In the genomic region with DNA sequence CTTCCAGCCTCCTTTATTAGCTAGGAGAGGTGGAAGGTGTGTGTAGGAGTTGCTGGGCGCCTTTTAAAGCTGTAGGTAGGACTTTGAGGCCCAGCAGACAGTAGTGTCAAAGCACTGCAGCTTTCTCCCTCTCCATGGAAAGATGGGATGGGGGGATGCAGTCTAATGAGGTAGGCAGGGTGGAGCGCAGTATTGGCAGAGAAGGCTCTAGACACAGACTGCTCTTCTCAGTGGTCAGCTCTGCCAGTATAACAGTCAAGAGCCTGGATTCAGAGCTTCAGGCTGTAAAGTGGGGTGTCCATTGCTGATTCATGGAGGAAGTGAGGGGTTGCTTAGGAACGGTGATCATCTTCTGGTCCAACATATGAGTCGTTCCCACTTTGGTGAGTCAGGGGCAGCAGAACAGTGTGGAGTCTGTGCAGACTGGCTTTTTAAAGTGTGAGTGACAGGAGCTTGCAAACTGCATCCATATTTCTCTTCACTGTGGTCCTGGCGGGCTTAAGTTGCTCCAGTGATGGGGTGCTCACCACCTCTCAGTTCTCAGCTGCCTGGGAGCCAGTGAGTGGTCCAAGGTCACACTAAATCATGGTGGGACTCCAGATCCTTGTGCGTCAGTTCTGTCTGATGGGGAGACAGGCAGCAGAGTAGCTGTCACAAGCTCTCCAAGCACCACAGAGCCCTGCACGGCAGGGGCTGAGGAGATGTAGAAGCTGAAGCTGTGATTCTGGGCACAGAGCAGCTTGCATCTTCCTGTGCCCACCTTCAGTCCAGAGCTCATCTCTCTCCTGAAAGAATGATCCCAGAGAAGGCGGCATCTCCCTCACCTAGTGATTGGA, we compare ENCODE assay signal across 8 mouse cellular contexts. TPM values are rescaled to one million over a fixed set of nuclear protein-coding genes. Genes with fewer than 3 reads are reported as not detected.
DNase-seq lines count a peak whose midpoint lies in the region; ATAC-seq and TF ChIP-seq lines count a peak whose summit lies in the region.

No protein-coding gene starts in this region.

- 76% methylated on average over 8 of the region's 8 CpGs for whole genome bisulfite sequencing in limb, embryonic 15.5 days

- TF ChIP-seq CTCF in testis, adult 2 months (IDR thresholded peaks at IDR 0.05; ENCODE audit: control insufficient read depth, insufficient read depth, insufficient replicate concordance, low read depth, low read length): no peak

- no peaks in the 10 kb centered on the region for H3K27me3 ChIP-seq in testis, adult 2 months (ENCODE audit: control insufficient read depth, insufficient read depth, low read length)
- no peaks in the 10 kb centered on the region for H3K27me3 ChIP-seq in limb, embryonic 15.5 days

- H3K4me3 ChIP-seq in testis, adult 2 months (ENCODE audit: control insufficient read depth, low read depth, low read length): peak overlapping the region; percentile 93
- peak overlapping the region; percentile 72 for H3K4me3 ChIP-seq in limb, embryonic 15.5 days

- H3K36me3 ChIP-seq in testis, adult 2 months (ENCODE audit: control insufficient read depth, insufficient read depth, low read length): no peaks in the 10 kb centered on the region
- peaks cover 30% of the 10 kb centered on the region for H3K36me3 ChIP-seq in limb, embryonic 15.5 days

- H3K4me2 ChIP-seq in limb, embryonic 15.5 days: peak overlapping the region; percentile 84

- H3K27ac ChIP-seq in testis, adult 2 months (ENCODE audit: control insufficient read depth, insufficient read depth, low read depth, low read length): peak overlapping the region; percentile 81
- peak overlapping the region; percentile 100 for H3K27ac ChIP-seq in limb, embryonic 15.5 days

- no peaks in the 10 kb centered on the region for H3K9me3 ChIP-seq in limb, embryonic 15.5 days

- peak overlapping the region; percentile 64 for H3K9ac ChIP-seq in limb, embryonic 15.5 days

- peak; percentile 35 for DNase-seq in cerebellum, adult 8-10 months
- DNase-seq in cerebellum, postnatal 4 days (ENCODE audit: low spot score in 2 of 2): no peak
- DNase-seq in testis, postnatal 10 days (ENCODE audit: low spot score): no peak
- no peak for DNase-seq in embryo, embryonic 10 days (ENCODE audit: low spot score)
- DNase-seq in thymus, adult 18-20 months: no peak

- peaks cover 46% of the 10 kb centered on the region for H3K4me1 ChIP-seq in testis, adult 2 months (ENCODE audit: control insufficient read depth, insufficient read depth, low read length)
- H3K4me1 ChIP-seq in limb, embryonic 15.5 days: peaks cover 66% of the 10 kb centered on the region

- TF ChIP-seq POLR2A in testis, adult 2 months (IDR thresholded peaks at IDR 0.05; ENCODE audit: control insufficient read depth, low read depth, low read length): no peak

- ATAC-seq in limb, embryonic 15.5 days (ENCODE audit: insufficient number of reproducible peaks, low FRiP score, low TSS enrichment, low read depth): no peak
- no peak for ATAC-seq in CD4-positive, CD25-positive, alpha-beta regulatory T cell, adult 4 months

RNA-seq across cellular contexts. Expression of a gene that starts 2.1 kb away (rescaled TPM):
- 24.4 and 28.5 TPM in 2 replicates for polyA plus RNA-seq in testis, adult 2 months (2012; rRNA removed)
- polyA plus RNA-seq in limb, embryonic 15.5 days (2015; fragmentation: Nextera tagmentation; extraction: Ambion mirVana): 82.6 and 89.6 TPM in 2 replicates
- polyA plus RNA-seq in CD4-positive, CD25-positive, alpha-beta regulatory T cell, adult 4 months (2017; shearing (Covaris generic)): 10 to 100 TPM; 64.8 to 85.3 TPM

RNA-seq across cellular contexts. Expression of a gene that starts 2.2 kb away (rescaled TPM):
- polyA plus RNA-seq in testis, adult 2 months (2012; rRNA removed): 31.5 and 35.7 TPM in 2 replicates
- polyA plus RNA-seq in limb, embryonic 15.5 days (2015; fragmentation: Nextera tagmentation; extraction: Ambion mirVana): 118 and 124 TPM in 2 replicates
- 1 to 10 TPM; 1.2 to 3.1 TPM for polyA plus RNA-seq in CD4-positive, CD25-positive, alpha-beta regulatory T cell, adult 4 months (2017; shearing (Covaris generic))

RNA-seq across cellular contexts. Expression of a gene that starts 5.9 kb away (rescaled TPM):
- polyA plus RNA-seq in testis, adult 2 months (2012; rRNA removed): 26.5 and 29.4 TPM in 2 replicates
- 29.7 and 29.8 TPM in 2 replicates for polyA plus RNA-seq in limb, embryonic 15.5 days (2015; fragmentation: Nextera tagmentation; extraction: Ambion mirVana)
- 10 to 100 TPM; 45.0 to 74.3 TPM for polyA plus RNA-seq in CD4-positive, CD25-positive, alpha-beta regulatory T cell, adult 4 months (2017; shearing (Covaris generic))

RNA-seq across cellular contexts. Expression of a gene that starts 18.6 kb away (rescaled TPM):
- polyA plus RNA-seq in testis, adult 2 months (2012; rRNA removed): 171 and 187 TPM in 2 replicates
- 286 and 373 TPM in 2 replicates for polyA plus RNA-seq in limb, embryonic 15.5 days (2015; fragmentation: Nextera tagmentation; extraction: Ambion mirVana)
- 1 to 10 TPM; 1.1 to 3.9 TPM for polyA plus RNA-seq in CD4-positive, CD25-positive, alpha-beta regulatory T cell, adult 4 months (2017; shearing (Covaris generic))

RNA-seq across cellular contexts. Expression of a gene that starts 34.5 kb away (rescaled TPM):
- 21.6 TPM in 2 replicates for polyA plus RNA-seq in testis, adult 2 months (2012; rRNA removed)
- 5.7 and 6.2 TPM in 2 replicates for polyA plus RNA-seq in limb, embryonic 15.5 days (2015; fragmentation: Nextera tagmentation; extraction: Ambion mirVana)
- polyA plus RNA-seq in CD4-positive, CD25-positive, alpha-beta regulatory T cell, adult 4 months (2017; shearing (Covaris generic)): under 1 TPM; 0.19 to 0.35 TPM
